Mouse (Mus musculus) erythroblast, embryonic 14.5 days (primary cell): ENCODE data around the gene Tshz2. TPM values are rescaled to one million over a fixed set of nuclear protein-coding genes. Genes with fewer than 3 reads are reported as not detected.
"Not testable (repeated sequence)": the region's sequence is repeated elsewhere in the genome, so short reads cannot be mapped to it uniquely, and the experiment has no call there.

Experiments
- H3K27me3 ChIP-seq: 2 replicates; pipeline ENCODE4 v1.6.1; 2012; ENCODE audit warnings: inconsistent platforms; ENCODE audit not compliant: control insufficient read depth
- H3K36me3 ChIP-seq: 2 replicates; pipeline ENCODE4 v1.6.1; 2012; ENCODE audit warnings: mild to moderate bottlenecking, inconsistent platforms; ENCODE audit not compliant: control insufficient read depth
- H3K4me1 ChIP-seq: 2 replicates; pipeline ENCODE4 v1.6.1; 2012; ENCODE audit warnings: inconsistent platforms; ENCODE audit not compliant: control insufficient read depth
- H3K4me3 ChIP-seq: replicated peaks from 2 replicates; pipeline ENCODE3; 2012; ENCODE audit warnings: moderate library complexity, mild to moderate bottlenecking, inconsistent platforms
- H3K9me3 ChIP-seq: 2 replicates; pipeline ENCODE4 v1.6.1; 2012; ENCODE audit warnings: low read length, inconsistent platforms, mixed read lengths; ENCODE audit not compliant: control insufficient read depth
- GATA1 ChIP-seq: IDR thresholded peaks from 2 replicates; pipeline ENCODE4 v1.6.1; 2012; ENCODE audit warnings: low read length, inconsistent platforms, mixed read lengths
- TAL1 ChIP-seq: IDR thresholded peaks from 3 replicates; pipeline ENCODE4 v1.6.1; 2012; ENCODE audit warnings: low read length, inconsistent platforms, mixed read lengths
- polyA plus RNA-seq: library from polyadenylated mRNA; stranded (reverse); fragments of >175 nt; gene quantifications from 2 replicates; pipeline ENCODE4 v1.2.3, GENCODE M21; 2012

The Tshz2 gene
- not detected in 2 replicates for polyA plus RNA-seq

DNA sequence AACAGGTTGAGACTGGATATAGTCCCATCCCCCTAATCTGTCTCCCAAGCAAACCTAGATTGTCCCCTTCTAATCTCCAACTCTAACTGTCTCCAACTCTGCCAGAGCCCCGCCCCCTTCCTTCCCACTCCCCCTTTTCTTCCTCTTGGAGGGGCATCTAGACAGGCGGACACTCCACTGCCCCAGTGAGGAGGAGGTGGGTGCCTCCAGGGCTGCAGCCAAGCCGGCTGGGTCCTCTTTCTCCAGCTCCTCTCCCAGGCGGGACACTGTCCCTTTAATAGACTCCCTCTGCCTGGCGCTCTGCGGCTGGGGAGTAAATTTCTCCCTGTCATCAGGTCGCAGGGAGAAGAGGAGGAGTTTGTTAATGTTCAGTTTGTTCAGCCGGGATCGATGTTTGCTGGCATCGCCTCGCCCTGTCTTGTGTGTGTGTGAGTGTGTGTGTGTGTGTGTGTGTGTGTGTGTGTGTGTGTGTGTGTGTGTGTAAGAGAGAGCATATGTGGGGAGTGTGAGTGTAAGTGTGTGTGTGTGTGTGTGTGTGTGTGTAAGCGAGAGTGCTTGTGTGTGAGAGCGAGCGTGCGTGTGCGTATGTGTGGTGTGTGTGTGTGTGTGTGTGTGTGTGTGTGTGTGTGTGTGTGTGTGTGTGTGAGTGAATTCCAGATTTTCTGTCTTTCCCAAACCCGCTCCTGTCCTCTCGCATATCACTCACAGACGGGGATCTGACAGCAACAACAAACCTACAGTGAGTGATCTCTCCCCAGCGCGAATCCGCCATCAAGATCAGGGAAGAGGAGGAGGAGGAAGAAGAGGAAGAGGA lies at the start of gene Tshz2:
Gene Tshz2, plus strand, starts transcription at position 676 of the 814 bp plus-strand sequence.
- H3K27me3 ChIP-seq = peaks cover 9% of the 10 kb centered on the region
- peaks cover 2% of the 10 kb centered on the region; the same call in 1 of the 2 replicates for H3K9me3 ChIP-seq
- TF ChIP-seq GATA1 (no peak), TAL1 (no peak)
- H3K36me3 ChIP-seq = no peaks in the 10 kb centered on the region
- peak within 1 kb of the TSS; percentile 51 for H3K4me3 ChIP-seq
- no peaks in the 10 kb centered on the region for H3K4me1 ChIP-seq

DNA sequence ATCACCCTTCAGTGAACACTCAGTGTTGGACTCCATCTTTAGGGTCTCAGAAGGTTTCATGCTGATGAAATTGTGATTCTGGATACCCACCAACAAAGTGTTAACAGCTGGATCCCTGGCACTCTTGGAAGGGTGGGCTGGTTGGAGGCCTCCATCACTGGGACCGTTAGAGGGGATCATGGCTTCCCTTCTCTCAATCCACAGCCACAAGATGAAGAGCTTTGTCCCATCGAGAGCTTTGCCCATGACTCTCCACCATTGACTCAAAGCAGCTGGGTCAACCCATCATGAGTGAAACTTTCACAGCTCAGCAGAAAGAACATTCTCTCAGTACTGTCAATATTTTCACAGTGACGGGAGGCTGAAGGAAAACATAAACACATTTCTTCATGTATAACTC lies 49.3 kb upstream of the Tshz2 start:
- no peak for TF ChIP-seq TAL1
- TF ChIP-seq GATA1 = no peak
- H3K4me1 ChIP-seq = no peaks in the 10 kb centered on the region
- H3K36me3 ChIP-seq = no peaks in the 10 kb centered on the region
- no peaks in the 10 kb centered on the region for H3K27me3 ChIP-seq
- H3K4me3 ChIP-seq = no peak overlapping the region
- H3K9me3 ChIP-seq = peaks cover 32% of the 10 kb centered on the region

DNA sequence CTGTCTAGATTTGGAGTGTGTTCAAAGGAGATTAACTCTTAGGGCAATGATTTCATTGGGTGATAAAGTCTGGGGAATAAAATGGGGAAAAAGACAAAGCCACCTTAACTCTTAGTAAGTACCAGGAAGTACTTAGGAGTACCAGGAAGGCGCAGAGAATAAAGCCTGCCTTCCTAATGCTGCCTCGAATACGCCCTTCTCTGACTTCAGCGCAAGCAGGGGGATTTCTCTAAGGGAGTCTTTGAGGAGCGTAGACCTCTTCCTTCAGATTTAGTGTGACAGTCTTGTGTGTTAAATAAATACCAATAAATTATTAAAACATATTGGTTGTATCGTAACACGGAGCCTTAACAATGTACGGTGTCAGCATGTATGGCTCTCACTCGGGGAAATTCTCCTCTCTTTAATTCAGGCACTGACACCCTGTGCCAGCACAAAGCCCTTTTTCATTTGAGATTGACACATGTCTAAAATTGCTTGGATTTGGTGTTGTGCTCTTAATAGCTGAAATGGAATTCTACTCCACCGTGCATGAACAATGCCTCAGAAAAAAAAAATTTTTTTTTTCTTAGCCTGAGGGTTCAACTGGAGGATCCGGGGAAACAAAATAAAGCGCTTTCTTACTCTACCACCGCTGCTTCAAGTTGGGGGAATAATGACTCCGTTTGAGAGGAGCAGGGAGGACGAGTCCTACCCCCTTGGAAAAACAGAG lies 47.9 kb upstream of the Tshz2 start:
- H3K27me3 ChIP-seq = no peaks in the 10 kb centered on the region
- H3K4me3 ChIP-seq = no peak overlapping the region
- no peaks in the 10 kb centered on the region for H3K36me3 ChIP-seq
- TF ChIP-seq GATA1 (no peak), TAL1 (no peak)
- H3K9me3 ChIP-seq = peaks cover 43% of the 10 kb centered on the region
- H3K4me1 ChIP-seq = no peaks in the 10 kb centered on the region

DNA sequence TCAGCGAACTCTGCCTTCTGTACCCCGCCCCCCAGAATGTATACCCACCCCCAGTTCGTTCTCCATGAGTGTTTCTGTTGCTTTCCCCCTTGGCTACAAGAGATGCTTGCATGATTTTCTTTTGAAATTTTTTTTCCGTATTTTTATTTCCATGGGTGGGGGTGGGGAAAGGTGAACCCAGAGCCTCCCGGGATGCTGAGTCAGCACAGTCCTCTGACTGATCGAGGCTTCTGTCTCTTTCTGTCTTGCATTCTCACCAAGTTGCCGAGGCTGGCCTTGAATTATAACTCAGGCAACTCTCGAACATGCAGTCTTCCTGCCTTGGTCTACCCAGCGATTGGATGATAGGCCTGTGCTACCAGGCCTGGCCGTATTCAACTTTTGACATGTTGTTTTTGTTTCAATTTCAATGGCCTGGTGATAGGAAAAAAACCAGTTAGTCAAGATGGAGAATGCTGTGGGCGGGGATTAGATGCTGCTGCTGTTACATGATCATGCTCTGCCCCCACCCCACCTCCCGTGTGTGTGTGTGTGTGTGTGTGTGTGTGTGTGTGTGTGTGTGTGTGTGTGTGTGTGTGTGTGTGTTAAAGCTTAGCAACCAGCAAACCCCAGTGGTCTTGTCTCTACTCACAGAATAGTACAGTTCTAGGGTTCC lies 47.1 kb upstream of the Tshz2 start:
- no peak for TF ChIP-seq TAL1
- TF ChIP-seq GATA1 = no peak
- H3K4me3 ChIP-seq = no peak overlapping the region

DNA sequence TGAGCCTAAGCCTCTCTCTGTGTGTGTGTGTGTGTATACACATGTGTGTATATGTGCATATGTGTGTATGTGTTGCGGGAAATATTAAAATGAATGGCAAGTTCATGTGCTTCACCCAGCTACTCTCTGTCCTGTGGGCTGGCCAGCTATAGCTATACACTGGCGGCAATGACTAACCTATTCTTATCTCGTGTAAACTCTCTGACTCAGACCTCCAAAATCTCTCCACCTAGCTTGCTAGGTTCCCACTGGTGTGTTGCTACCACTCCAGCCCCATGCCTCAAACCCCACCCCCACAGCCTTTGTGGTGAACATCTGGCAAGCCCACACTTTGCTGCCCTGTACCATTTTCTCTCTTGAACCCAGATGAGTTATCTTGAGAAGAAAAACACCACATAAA lies 46.1 kb upstream of the Tshz2 start:
- Histone ChIP-seq H3K27me3 (no peaks in the 10 kb centered on the region), H3K4me3 (no peak overlapping the region), H3K4me1 (no peaks in the 10 kb centered on the region), H3K36me3 (no peaks in the 10 kb centered on the region), H3K9me3 (peaks cover 50% of the 10 kb centered on the region)
- no peak for TF ChIP-seq TAL1
- TF ChIP-seq GATA1 = no peak

More for the DNA sequence above, 47.1 kb upstream of the Tshz2 start:
- Histone ChIP-seq H3K27me3 (no peaks in the 10 kb centered on the region), H3K9me3 (peaks cover 48% of the 10 kb centered on the region), H3K4me1 (no peaks in the 10 kb centered on the region), H3K36me3 (no peaks in the 10 kb centered on the region)

GRCm38 (mm10) chr2:169587645-169588044 lies 45.2 kb upstream of the Tshz2 start, which contains the start of gene Gm11011:
Gm11011 (minus strand) TSS chr2:169587745.
- H3K27me3 ChIP-seq = not testable (repeated sequence)
- H3K9me3 ChIP-seq = peaks cover 51% of the 10 kb centered on the region

DNA sequence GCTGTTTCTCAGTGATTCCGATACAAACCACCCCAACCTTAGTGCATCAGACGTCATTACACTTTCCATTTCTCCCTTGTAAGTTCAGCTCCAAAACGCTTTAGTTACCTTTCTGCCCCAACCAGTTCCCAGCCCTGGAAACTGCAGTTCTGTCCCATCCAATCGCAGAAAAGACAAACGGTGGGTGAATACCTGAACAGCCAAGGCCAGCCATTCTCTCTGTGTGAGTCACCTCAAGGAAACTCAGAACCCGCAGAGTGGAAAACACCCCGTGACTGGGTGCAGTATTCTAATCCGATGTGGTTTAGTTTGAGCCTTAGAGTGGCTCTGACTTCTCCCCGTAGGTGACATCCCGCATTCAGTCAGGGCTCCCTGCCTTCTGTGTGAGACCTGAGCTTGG lies 43.1 kb upstream of the Tshz2 start:
- H3K4me3 ChIP-seq = no peak overlapping the region
- peaks cover 52% of the 10 kb centered on the region for H3K9me3 ChIP-seq
- no peaks in the 10 kb centered on the region for H3K4me1 ChIP-seq
- TF ChIP-seq TAL1 (no peak), GATA1 (no peak)
- H3K36me3 ChIP-seq = no peaks in the 10 kb centered on the region
- H3K27me3 ChIP-seq = no peaks in the 10 kb centered on the region

More at GRCm38 (mm10) chr2:169587645-169588044, 45.2 kb upstream of the Tshz2 start, which contains the start of gene Gm11011:
- not testable (repeated sequence) for H3K4me3 ChIP-seq, H3K36me3 ChIP-seq, H3K4me1 ChIP-seq

GRCm38 (mm10) chr2:169590412-169590811 lies 42.4 kb upstream of the Tshz2 start:
- no peaks in the 10 kb centered on the region for H3K4me1 ChIP-seq
- TF ChIP-seq GATA1 = no peak
- no peak for TF ChIP-seq TAL1
- H3K36me3 ChIP-seq = no peaks in the 10 kb centered on the region
- no peaks in the 10 kb centered on the region for H3K27me3 ChIP-seq
- H3K9me3 ChIP-seq = peaks cover 51% of the 10 kb centered on the region
- no peak overlapping the region for H3K4me3 ChIP-seq

DNA sequence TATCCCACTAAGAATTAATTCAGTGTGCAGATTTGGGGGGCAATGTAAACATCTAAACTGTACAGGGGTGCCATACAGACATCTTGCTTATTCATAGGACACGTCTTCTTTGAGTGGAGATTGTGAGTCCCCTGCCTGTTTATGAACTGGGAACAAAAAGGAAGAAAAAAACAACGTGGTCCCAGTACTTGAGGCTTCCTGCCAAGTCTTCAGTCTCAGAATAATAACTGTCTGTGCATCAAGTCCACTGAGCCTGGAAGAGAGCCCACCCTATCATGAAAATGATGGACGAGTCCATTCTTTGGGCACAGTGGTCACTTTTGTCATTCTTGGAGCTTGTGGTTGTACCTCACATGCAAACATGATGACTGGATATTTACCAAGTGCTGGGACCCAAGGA lies 39.1 kb upstream of the Tshz2 start:
- H3K36me3 ChIP-seq = no peaks in the 10 kb centered on the region
- no peaks in the 10 kb centered on the region for H3K27me3 ChIP-seq
- no peaks in the 10 kb centered on the region for H3K4me1 ChIP-seq
- no peak overlapping the region for H3K4me3 ChIP-seq
- TF ChIP-seq GATA1 (no peak), TAL1 (no peak)
- peaks cover 33% of the 10 kb centered on the region for H3K9me3 ChIP-seq
